Mouse (Mus musculus) layer of hippocampus, adult 6 months (tissue): ENCODE measurements around the gene Lrat. TPM values are rescaled to one million over a fixed set of nuclear protein-coding genes. Genes with fewer than 3 reads are reported as not detected.

Experiments
- long read RNA-seq, 2 experiments: library from polyadenylated mRNA; unstranded; transcript quantifications; one replicate each; pipeline ENCODE4 v2.0.0; 2019 to 2020
- polyA plus RNA-seq: library from polyadenylated mRNA; unstranded; fragments of <200 nt; fragmentation: Nextera tagmentation; gene quantifications from 2 replicates; pipeline ENCODE4 v1.2.3, GENCODE M21; 2021

The Lrat gene
- 0.03 and 0.04 TPM in 2 replicates for polyA plus RNA-seq
- long read RNA-seq, experiment 1, full-length matches to known transcripts = 1 of 1 reads
- long read RNA-seq, experiment 1, partial matches to known transcripts = 0 of 1 reads
- long read RNA-seq, experiment 1, other reads (novel, unspliced or antisense) = 0 of 1 reads
- long read RNA-seq, experiment 2, full-length matches to known transcripts = 1 of 1 reads
- long read RNA-seq, experiment 2, partial matches to known transcripts = 0 of 1 reads
- long read RNA-seq, experiment 2, other reads (novel, unspliced or antisense) = 0 of 1 reads

GRCm38 (mm10) chr3:82903613-82904205 lies at the start of gene Lrat:
Gene Lrat (minus strand): TSS chr3:82903973.

GRCm38 (mm10) chr3:82876372-82876739 lies 27.4 kb downstream of the Lrat start, which contains the start of gene Rbm46:
Gene Rbm46 (minus strand): TSS chr3:82876483.

Other genes starting within 250 kb of the Lrat start
- 0.78 and 1.1 TPM in 2 replicates for gene Rbm46, start 27.5 kb downstream of the Lrat start, polyA plus RNA-seq
- gene Fgg, start 103.8 kb upstream of the Lrat start, polyA plus RNA-seq = 0.18 and 0.46 TPM in 2 replicates
- gene Fga, start 122.1 kb upstream of the Lrat start, polyA plus RNA-seq = not detected in 2 replicates
- not detected in 2 replicates for gene Fgb, start 145.9 kb upstream of the Lrat start, polyA plus RNA-seq
- gene Plrg1, start 151.5 kb upstream of the Lrat start, polyA plus RNA-seq = 50.5 and 51.1 TPM in 2 replicates
- 0.31 and 0.38 TPM in 2 replicates for gene Dchs2, start 224.0 kb upstream of the Lrat start, polyA plus RNA-seq